Mouse (Mus musculus) right cerebral cortex, postnatal 14 days (tissue): ENCODE data around the gene Frat1.

Source experiments
- DNase-seq: peaks from one replicate; pipeline ENCODE4 v3.0.0; 2022

Gene Frat1

DNA sequence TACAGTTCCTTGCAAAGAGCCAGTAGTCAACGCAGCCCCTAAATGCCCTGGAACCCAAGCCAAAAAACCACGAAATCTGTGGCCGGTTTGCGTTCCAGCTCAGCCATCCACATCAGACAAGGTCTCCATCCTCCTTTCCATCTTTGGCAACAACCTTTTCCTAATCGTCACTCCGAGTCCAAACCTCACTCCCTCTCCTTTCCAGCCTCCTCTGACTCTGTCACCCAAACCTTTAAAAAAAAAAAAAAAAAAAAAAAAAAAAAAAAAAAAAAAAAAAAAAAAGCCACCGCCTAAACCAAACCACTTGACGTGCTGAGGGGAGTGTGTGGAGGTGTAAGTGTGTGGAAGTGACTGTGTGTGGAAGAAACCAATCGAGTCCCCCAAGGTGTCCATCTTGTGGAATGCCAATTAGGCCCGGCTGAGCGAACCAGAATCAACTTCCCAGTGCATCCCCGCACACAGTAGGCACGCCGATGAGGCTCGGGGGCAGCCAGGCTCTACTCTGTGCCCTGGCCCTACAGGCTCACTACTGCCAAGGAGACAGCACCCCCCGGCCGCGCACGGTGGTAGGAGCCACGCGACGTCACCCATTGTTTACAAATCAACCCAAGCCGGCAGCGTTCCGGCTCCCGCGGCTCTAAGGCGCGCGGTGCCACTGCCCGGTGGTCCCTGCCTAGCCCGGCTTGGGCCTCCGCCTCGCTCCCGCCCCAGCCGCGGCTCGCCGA is at the start of gene Frat1:
Gene Frat1, plus strand, starts transcription at position 590 of the 725 bp plus-strand sequence.
- DNase-seq = peak; percentile 86

DNA sequence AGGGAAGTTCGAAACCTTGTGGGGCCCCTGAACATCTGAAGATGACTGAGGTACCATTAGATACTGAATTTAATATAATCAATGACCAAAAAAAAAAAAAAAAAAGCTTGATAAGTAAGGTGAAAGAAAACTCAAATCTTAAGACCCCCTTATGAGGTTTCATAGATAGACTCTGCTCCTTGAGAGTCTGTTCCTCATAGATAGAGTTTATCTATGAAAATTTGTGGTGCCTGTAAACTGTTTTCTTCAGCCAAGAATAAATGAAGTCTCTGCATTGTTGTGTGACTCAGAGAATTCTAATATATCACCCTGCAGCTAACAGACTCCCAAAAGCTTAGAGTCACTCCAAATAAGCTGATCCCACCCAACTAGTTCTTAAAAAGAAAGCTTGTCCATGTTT is 42.9 kb upstream of the Frat1 start:
- DNase-seq = no peak

DNA sequence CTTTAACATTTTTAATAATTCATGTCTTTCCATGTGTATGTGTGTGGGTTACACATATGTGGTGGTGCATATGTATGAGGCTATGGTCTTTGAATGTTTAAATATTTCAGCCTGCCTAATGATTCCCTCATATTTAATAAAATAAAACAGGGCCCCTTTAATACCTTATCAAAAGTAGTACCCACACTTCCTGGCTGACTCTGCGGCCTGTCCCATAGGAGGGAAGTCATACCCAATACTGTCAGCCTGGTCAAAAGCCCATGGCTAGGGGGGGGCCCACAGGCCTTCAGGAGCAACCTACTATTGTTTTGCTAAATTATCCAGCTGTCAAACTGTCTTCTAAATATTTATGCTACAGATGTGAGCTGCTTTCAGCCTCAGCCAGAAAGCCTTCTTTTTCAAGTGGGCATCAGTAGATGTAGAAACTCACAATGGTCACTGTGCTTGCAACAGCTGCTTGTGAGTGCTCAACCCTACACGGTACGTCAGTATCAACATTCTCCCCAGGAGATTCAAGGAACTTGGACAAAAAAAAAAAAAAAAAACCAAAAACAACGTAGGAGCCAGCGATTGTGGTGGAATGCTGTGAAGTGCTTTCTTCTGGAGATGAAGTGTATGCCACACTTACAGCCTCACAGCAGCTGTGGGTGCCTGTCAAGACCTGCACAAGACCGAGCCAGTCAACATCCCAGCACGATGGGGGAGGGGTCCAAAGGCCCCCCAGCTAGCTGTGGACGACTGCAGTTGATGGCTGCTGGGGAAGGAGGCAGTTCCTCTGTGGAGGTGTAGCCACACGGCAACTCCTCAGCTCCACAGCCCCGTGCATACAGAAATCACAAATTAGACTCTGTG is 40.4 kb upstream of the Frat1 start:
- no peak for DNase-seq

GRCm38 (mm10) chr19:41791384-41791783 is 38.4 kb upstream of the Frat1 start:
- DNase-seq = no peak

- DNase-seq = no peak
Measured at GRCm38 (mm10) chr19:41792934-41793486, 36.8 kb upstream of the Frat1 start.

- no peak for DNase-seq
Measured at GRCm38 (mm10) chr19:41794017-41794416, 35.8 kb upstream of the Frat1 start.

DNA sequence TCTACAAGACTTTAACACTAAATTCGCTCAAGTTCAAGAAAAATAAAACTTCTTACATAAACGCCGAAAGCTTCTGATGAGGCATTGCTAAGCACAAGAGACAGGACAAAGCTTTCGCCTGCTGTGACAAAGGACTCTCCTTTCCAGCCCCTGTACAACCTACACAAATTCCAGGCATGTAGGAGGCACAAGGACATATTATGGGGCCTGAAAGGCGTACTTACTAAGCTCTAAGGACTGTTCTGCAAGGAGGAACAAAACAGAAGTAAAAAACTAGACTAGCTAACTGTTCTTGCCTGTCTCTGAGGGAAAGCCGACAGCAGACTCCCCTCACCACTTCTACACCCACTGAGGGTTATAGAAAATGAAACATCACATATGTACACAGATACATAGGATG is 34.9 kb upstream of the Frat1 start:
- no peak for DNase-seq

DNA sequence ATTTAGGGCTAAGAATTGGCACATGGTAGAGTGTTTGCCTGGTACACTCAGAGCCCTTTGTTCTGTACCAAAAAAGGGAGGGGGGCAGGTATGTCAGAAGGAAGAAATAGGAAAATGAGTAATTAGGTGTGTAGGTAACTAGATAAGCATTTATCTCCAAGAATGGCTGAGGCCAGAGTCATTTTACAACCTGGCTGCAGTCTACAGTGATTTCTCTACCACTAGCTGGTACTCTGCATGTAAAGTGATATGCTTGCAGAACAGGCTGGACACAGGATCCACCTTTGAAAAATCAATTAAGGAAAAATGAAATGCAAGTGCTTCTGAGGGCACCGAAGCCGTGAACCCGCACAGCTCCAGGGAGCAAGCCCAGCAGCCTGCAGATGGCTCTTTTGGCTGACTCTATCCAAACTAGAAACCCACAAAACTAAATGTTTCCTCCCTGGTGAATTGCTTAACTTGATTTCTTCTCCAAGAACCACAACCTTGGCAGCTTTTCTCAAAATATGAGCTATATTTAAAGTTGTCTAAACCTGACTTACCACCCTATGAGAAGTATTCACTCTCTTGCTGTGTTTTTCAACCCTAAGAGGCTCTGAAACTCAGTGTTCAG is 33.5 kb upstream of the Frat1 start:
- DNase-seq = no peak

GRCm38 (mm10) chr19:41796789-41797327 is 32.9 kb upstream of the Frat1 start:
- no peak for DNase-seq

- no peak for DNase-seq
Measured at GRCm38 (mm10) chr19:41797536-41797935, 32.2 kb upstream of the Frat1 start.

DNA sequence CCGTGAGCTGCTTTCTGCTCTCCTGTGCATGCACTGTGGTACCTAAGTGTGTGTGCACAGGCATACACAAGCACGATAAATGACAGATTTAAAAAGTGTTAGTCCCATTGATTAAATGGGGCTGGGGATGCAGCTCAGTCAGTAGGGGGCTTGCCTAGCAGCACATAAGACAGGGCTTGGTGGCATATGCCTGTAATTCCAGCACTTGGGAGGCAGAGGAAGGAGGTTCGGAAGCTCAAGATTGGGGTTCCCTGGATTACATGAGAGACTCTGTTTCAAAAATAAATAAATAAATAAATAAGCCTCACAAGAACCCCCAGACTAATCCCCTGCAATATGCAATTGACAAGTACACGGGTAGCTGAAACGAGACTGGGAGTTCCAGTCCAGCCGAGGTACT is 29.3 kb upstream of the Frat1 start:
- DNase-seq = no peak

- no peak for DNase-seq
Measured at GRCm38 (mm10) chr19:41800986-41801741, 28.6 kb upstream of the Frat1 start.

- peak; percentile 81 for DNase-seq
Measured at GRCm38 (mm10) chr19:41801742-41802369, 27.9 kb upstream of the Frat1 start, which contains the start of gene Arhgap19. TSS of gene Arhgap19 (minus strand) at chr19:41802047.

DNA sequence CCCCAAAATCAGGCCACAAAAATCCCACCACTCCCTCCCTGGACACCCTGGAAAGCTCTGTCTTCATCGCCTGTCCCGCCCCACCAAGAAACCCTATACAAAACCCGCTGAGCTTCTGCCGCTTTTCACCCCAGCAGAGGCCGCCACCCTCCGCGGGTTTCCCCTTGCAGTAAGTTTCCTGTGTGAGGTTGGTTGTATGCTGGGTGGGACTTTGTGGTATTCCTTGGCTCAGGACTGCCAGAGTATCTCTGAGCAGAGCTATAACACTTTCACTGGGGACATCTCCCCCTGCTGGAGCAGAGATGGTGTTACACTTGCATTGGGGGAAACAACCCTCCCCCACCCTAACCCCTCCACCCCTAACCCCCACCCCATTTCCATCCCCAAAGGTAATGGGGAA is 26.4 kb upstream of the Frat1 start:
- peak; percentile 9 for DNase-seq

DNA sequence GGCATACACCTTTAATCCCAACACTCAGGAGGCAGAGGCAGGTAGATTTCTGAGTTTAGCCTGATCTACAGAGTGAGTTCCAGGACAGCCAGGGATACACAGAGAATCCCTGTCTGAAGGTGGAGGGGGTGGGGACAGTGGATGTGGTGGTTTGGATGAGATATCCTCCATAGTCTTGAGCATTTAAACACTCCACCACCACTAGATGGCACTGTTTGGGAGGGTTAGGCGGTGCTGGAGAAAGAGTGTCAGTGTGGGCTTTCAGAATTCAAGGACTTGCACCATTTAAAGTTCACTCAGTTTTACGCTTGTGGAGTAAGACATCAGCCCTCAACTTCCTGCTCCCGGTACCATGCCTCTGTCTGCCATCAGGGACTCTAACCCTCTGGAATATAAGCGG is 23.9 kb upstream of the Frat1 start:
- DNase-seq = no peak

GRCm38 (mm10) chr19:41807497-41807896 is 22.3 kb upstream of the Frat1 start:
- DNase-seq = no peak

GRCm38 (mm10) chr19:41808104-41808634 is 21.6 kb upstream of the Frat1 start:
- no peak for DNase-seq

DNA sequence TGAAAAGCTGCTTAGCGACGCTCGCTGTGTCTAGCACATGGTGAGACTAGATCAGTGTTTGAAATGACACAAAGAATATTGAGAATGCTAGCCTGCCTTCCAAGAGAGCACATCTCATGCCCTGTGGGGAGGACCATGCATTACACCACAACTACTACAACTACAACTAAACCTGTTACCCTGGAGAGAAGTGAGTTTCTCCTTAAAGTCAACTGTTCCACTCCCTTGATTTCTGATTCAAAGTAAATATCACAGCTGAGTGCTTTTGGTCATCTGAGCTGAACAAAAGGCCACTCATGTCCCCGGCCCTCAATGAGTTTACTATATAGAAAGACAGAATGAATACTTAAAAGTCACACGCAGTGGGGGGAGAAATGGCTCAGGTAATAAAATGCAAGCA is 19.7 kb upstream of the Frat1 start:
- DNase-seq = no peak

DNA sequence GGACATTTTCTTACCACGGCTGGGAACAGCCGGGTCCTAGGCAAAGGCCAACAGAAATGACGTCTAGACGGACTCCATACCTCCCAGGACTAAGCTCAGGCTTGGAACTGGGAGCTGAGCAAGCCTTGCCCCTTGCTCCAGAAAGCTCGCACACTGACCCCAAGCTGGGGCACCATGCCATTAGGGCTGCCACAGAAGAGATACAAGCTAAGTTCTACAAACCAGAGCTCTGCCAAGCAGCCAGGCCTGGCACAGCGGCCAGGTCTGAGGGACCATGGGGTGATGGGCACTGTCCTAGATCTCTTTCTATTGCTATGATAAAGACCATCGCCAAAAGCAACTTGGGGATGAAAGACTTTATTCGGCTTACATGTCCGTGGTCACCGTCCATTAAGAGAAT is 17.2 kb upstream of the Frat1 start:
- no peak for DNase-seq

DNA sequence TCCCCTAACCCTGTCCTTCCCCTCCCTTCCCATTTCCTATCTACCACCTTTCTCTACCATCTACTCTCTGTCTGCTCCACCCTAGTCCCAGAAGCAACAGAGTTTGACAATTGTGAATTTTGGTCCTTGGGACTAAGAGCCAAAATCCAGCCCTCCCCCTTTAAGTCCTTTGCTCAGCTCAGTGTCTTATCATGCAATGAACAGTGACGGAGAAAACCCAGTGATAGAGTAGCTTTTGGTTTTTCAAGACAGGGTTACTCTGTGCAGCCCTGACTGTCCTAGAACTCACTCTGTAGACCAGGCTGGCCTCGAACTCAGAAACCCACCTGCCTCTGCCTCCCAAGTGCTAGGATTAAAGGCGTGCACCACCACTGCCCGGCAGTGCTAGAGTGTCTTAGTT is 16.4 kb upstream of the Frat1 start:
- no peak for DNase-seq

DNA sequence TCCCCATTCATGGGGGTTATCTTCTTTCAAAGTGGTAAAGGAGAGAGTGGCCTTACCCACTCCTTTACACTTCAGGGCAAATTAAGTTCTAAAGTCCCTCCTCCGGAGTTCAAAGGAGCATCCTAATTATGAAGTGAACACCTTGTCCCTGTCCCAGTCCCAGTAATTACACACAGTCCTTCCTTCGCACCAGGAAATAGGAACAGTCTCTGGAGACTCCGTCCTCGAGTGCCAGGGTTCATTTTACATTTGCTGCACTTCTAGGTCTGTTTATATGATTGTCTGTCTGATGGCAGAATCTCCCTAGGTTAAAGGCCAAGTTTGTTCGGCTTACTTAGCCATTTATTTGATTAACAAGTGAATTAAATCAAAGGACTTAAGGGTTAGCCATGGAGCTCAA is 13.4 kb upstream of the Frat1 start:
- DNase-seq = no peak

DNA sequence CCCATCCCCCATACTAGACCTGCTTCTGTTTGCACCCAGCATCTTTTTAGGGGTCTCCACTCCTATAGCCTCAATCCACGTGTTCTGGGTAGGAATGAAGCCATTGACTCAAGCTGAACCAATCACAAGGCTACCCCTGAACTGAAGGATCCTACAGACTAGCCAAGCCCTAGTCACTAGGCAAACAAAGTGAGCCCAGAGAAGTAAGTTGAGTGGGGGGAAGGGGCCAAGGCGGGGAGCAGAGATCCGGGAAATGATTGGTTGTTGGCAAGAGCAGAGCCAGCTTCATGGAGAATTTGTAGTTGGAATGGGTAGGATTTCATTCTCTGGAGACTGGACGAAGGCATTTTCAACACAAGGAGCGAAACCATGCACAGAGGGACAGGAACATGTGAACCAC is 12.9 kb upstream of the Frat1 start:
- DNase-seq = no peak
